Mouse (Mus musculus): ENCODE results near the gene Gbp2. TPM values are rescaled to one million over a fixed set of nuclear protein-coding genes. Genes with fewer than 3 reads are reported as not detected.

The Gbp2 gene
- total RNA-seq (2014; rRNA removed) (1.5 and 2.1 TPM in 2 replicates), polyA plus RNA-seq (2015; fragmentation: Nextera tagmentation; extraction: Ambion mirVana) (1.1 and 1.5 TPM in 2 replicates)

- DNase-seq: no peak
- Histone ChIP-seq H3K27ac (ENCODE audit: low read depth, low read length) (no peak within 1 kb of the TSS), H3K9ac (no peak within 1 kb of the TSS), H3K9me3 (ENCODE audit: low read length) (no peaks in the 10 kb centered on the region), H3K4me2 (ENCODE audit: low read depth) (peak within 1 kb of the TSS; percentile 15; the same call in 1 of the 2 replicates), H3K36me3 (ENCODE audit: insufficient read depth) (no peaks in the 10 kb centered on the region), H3K4me3 (ENCODE audit: low read depth, low read length) (no peak within 1 kb of the TSS), H3K27me3 (ENCODE audit: insufficient read depth, low read length) (no peaks in the 10 kb centered on the region), H3K4me1 (ENCODE audit: insufficient read depth) (no peaks in the 10 kb centered on the region)
- no peak for TF ChIP-seq CTCF (IDR thresholded peaks at IDR 0.05; ENCODE audit: low read depth)
- ATAC-seq: no peak
- 67% methylated on average over 4 of the region's 4 CpGs for WGBS
Measured at GRCm38 (mm10) chr3:142620111-142620955, at the start of gene Gbp2. Gbp2 (plus strand) TSS chr3:142620602.

- Histone ChIP-seq H3K4me2 (ENCODE audit: low read depth) (no peak overlapping the region), H3K9me3 (ENCODE audit: low read length) (no peaks in the 10 kb centered on the region), H3K27ac (ENCODE audit: low read depth, low read length) (no peak overlapping the region), H3K36me3 (ENCODE audit: insufficient read depth) (no peaks in the 10 kb centered on the region), H3K27me3 (ENCODE audit: insufficient read depth, low read length) (no peaks in the 10 kb centered on the region), H3K4me3 (ENCODE audit: low read depth, low read length) (no peak overlapping the region), H3K9ac (no peak overlapping the region), H3K4me1 (ENCODE audit: insufficient read depth) (no peaks in the 10 kb centered on the region)
- 93% methylated on average over 4 of the region's 4 CpGs for WGBS
- ATAC-seq: no peak
- TF ChIP-seq CTCF (IDR thresholded peaks at IDR 0.05; ENCODE audit: low read depth): no peak
- DNase-seq: no peak
Measured at GRCm38 (mm10) chr3:142570738-142571137, 49.7 kb upstream of the Gbp2 start.

GRCm38 (mm10) chr3:142577108-142577507, 43.3 kb upstream of the Gbp2 start:
- Histone ChIP-seq H3K4me2 (ENCODE audit: low read depth) (no peak overlapping the region), H3K27me3 (ENCODE audit: insufficient read depth, low read length) (no peaks in the 10 kb centered on the region), H3K9ac (no peak overlapping the region), H3K4me3 (ENCODE audit: low read depth, low read length) (no peak overlapping the region), H3K36me3 (ENCODE audit: insufficient read depth) (no peaks in the 10 kb centered on the region), H3K4me1 (ENCODE audit: insufficient read depth) (no peaks in the 10 kb centered on the region), H3K27ac (ENCODE audit: low read depth, low read length) (no peak overlapping the region), H3K9me3 (ENCODE audit: low read length) (no peaks in the 10 kb centered on the region)
- no peak for DNase-seq
- no peak for ATAC-seq
- 81% methylated on average over 3 of the region's 3 CpGs for WGBS
- no peak for TF ChIP-seq CTCF (IDR thresholded peaks at IDR 0.05; ENCODE audit: low read depth)

DNA sequence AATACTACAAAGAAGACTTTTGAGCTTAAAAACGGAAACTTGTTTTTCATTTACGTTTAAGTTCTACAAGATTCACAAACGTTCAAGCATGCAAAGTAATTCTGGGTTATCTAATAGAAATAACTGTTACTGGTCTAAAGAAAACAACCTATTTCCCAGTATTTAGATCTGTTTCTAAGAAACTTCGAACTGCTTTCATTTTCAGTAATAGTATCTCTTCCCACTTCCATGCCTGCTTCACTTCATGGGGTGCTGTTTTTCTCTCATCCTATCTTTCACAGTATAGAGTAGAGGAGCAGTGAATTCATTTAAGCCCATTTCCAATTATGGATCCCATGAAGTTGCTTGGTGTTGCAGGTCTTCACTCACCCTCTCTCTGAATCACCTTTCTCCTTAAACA, 42.1 kb upstream of the Gbp2 start:
- WGBS: 90% methylated on average over 4 of the region's 4 CpGs
- H3K27me3 ChIP-seq (ENCODE audit: insufficient read depth, low read length): no peaks in the 10 kb centered on the region
- no peak overlapping the region for H3K4me2 ChIP-seq (ENCODE audit: low read depth)
- DNase-seq: no peak
- ATAC-seq: no peak
- no peak overlapping the region for H3K9ac ChIP-seq
- TF ChIP-seq CTCF (IDR thresholded peaks at IDR 0.05; ENCODE audit: low read depth): no peak
- no peak overlapping the region for H3K27ac ChIP-seq (ENCODE audit: low read depth, low read length)
- H3K4me1 ChIP-seq (ENCODE audit: insufficient read depth): no peaks in the 10 kb centered on the region
- H3K9me3 ChIP-seq (ENCODE audit: low read length): no peaks in the 10 kb centered on the region
- no peak overlapping the region for H3K4me3 ChIP-seq (ENCODE audit: low read depth, low read length)
- no peaks in the 10 kb centered on the region for H3K36me3 ChIP-seq (ENCODE audit: insufficient read depth)

DNA sequence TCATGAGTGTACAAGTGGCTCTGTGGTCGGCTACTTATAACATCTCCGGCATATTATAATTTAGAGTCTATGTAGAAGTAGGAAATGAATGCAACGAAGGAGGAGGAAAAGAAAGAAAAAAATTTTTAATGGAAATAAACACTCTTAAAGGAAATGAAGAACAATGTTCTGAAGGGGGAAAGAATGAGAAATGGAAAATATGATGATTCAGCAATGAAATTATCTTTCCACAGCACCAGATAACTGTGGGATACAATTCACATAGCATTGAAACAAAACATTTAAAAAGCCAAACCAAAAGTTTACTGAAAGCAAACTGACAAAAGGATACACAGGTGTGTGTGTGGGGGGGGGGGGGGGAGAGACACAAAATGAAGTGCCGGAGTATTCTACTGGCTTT, 37.3 kb upstream of the Gbp2 start:
- Histone ChIP-seq H3K9ac (no peak overlapping the region), H3K4me1 (ENCODE audit: insufficient read depth) (no peaks in the 10 kb centered on the region), H3K4me3 (ENCODE audit: low read depth, low read length) (no peak overlapping the region), H3K36me3 (ENCODE audit: insufficient read depth) (no peaks in the 10 kb centered on the region), H3K9me3 (ENCODE audit: low read length) (no peaks in the 10 kb centered on the region), H3K27ac (ENCODE audit: low read depth, low read length) (no peak overlapping the region), H3K27me3 (ENCODE audit: insufficient read depth, low read length) (no peaks in the 10 kb centered on the region), H3K4me2 (ENCODE audit: low read depth) (no peak overlapping the region)
- DNase-seq (no peak), ATAC-seq (no peak)
- 93% methylated on average over 4 of the region's 4 CpGs for WGBS
- no peak for TF ChIP-seq CTCF (IDR thresholded peaks at IDR 0.05; ENCODE audit: low read depth)

- TF ChIP-seq CTCF (IDR thresholded peaks at IDR 0.05; ENCODE audit: low read depth): no peak
- no peaks in the 10 kb centered on the region for H3K36me3 ChIP-seq (ENCODE audit: insufficient read depth)
- DNase-seq (no peak), ATAC-seq (no peak)
- no peak overlapping the region for H3K9ac ChIP-seq
- H3K9me3 ChIP-seq (ENCODE audit: low read length): no peaks in the 10 kb centered on the region
- H3K27me3 ChIP-seq (ENCODE audit: insufficient read depth, low read length): no peaks in the 10 kb centered on the region
- no peak overlapping the region for H3K4me2 ChIP-seq (ENCODE audit: low read depth)
- H3K4me3 ChIP-seq (ENCODE audit: low read depth, low read length): no peak overlapping the region
- no peak overlapping the region for H3K27ac ChIP-seq (ENCODE audit: low read depth, low read length)
- no peaks in the 10 kb centered on the region for H3K4me1 ChIP-seq (ENCODE audit: insufficient read depth)
Measured at GRCm38 (mm10) chr3:142587386-142587785, 33.0 kb upstream of the Gbp2 start.

DNA sequence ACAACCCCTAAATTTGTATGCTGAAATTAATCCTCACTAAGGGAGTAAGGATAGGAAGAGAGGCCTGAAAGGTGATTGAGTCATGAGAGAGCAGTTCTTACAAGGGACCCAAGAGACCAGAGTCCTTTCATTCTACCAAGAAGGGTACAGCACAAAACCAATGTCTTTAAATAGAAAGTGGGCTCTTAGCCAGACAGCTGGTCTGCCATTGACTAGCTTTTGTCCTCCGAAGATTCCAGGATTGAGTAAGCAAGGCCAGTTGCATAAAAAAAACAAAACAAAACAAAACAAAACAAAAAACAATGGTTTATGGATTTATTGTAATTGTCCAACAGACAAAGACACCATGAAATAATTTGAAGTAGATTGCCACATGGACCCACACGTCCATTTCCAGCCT, 31.5 kb upstream of the Gbp2 start:
- Histone ChIP-seq H3K4me2 (ENCODE audit: low read depth) (no peak overlapping the region), H3K4me3 (ENCODE audit: low read depth, low read length) (no peak overlapping the region), H3K9me3 (ENCODE audit: low read length) (no peaks in the 10 kb centered on the region), H3K36me3 (ENCODE audit: insufficient read depth) (no peaks in the 10 kb centered on the region), H3K27me3 (ENCODE audit: insufficient read depth, low read length) (no peaks in the 10 kb centered on the region), H3K27ac (ENCODE audit: low read depth, low read length) (no peak overlapping the region), H3K9ac (no peak overlapping the region), H3K4me1 (ENCODE audit: insufficient read depth) (no peaks in the 10 kb centered on the region)
- WGBS: 54% methylated on average over 2 of the region's 2 CpGs
- DNase-seq: no peak
- no peak for TF ChIP-seq CTCF (IDR thresholded peaks at IDR 0.05; ENCODE audit: low read depth)
- no peak for ATAC-seq
